Mouse (Mus musculus) spleen, postnatal 14 days (tissue): Measurements from ENCODE around the gene Swap70.

ENCODE experiments used
- DNase-seq, 2 experiments: peaks; one replicate each; pipeline ENCODE4 v3.0.0; 2021 to 2022; ENCODE audit warnings: low spot score in 2 of 2

Swap70 gene

GRCm38 (mm10) chr7:110305486-110305885, 84.0 kb downstream of the Swap70 start:
- DNase-seq: no peak

GRCm38 (mm10) chr7:110306281-110306680, 84.8 kb downstream of the Swap70 start:
- DNase-seq: no peak

- no peak for DNase-seq
These were observed 86.2 kb downstream of the Swap70 start for GRCm38 (mm10) chr7:110307741-110308140.

GRCm38 (mm10) chr7:110309246-110309645, 87.7 kb downstream of the Swap70 start:
- DNase-seq: no peak

- no peak for DNase-seq
These were observed 92.0 kb downstream of the Swap70 start for GRCm38 (mm10) chr7:110313392-110314055.

- no peak for DNase-seq
These were observed 92.9 kb downstream of the Swap70 start for GRCm38 (mm10) chr7:110314401-110314890.

GRCm38 (mm10) chr7:110315352-110315751, 93.8 kb downstream of the Swap70 start:
- no peak for DNase-seq

- DNase-seq: no peak
These were observed 95.9 kb downstream of the Swap70 start for GRCm38 (mm10) chr7:110317412-110317811.

GRCm38 (mm10) chr7:110318971-110319519, 97.5 kb downstream of the Swap70 start:
- DNase-seq: no peak

- DNase-seq: no peak
These were observed 99.6 kb downstream of the Swap70 start for GRCm38 (mm10) chr7:110321106-110321505.

- DNase-seq: no peak
These were observed 103.3 kb downstream of the Swap70 start for GRCm38 (mm10) chr7:110324852-110325251.

- no peak for DNase-seq
These were observed 104.0 kb downstream of the Swap70 start for GRCm38 (mm10) chr7:110325381-110326110.
